Mouse (Mus musculus) T-helper 1 cell (primary cell): ENCODE results near the gene Fgfrl1.

Experiments
- in situ Hi-C: fragments of 300-600 bp; cut with MboI, MseI; formaldehyde crosslinking; loops from one replicate; pipeline ENCODE4 v1.15.1; 2025; ENCODE audit warnings: high pct_unique_total_duplicates

Gene Fgfrl1

DNA sequence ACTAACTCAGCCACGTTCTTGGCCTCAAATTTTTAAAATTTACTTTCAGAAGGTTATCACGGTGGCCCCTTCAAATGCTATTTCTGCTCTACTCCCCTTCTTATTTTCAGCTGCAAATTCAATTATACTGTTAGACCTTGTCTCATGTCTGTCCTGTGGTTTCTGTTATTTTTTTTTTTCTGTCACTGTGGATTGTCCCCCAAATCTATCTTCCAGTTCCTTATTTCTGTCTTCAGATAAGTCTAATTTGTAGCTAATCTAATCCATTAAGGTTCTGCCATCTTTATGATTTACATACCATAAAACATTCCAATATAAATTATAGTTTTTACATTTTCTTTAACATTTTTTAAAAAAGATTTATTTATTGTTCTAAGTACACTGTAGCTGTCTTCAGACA lies 24.8 kb upstream of the Fgfrl1 start:
- in situ Hi-C loops, result no loop called here

DNA sequence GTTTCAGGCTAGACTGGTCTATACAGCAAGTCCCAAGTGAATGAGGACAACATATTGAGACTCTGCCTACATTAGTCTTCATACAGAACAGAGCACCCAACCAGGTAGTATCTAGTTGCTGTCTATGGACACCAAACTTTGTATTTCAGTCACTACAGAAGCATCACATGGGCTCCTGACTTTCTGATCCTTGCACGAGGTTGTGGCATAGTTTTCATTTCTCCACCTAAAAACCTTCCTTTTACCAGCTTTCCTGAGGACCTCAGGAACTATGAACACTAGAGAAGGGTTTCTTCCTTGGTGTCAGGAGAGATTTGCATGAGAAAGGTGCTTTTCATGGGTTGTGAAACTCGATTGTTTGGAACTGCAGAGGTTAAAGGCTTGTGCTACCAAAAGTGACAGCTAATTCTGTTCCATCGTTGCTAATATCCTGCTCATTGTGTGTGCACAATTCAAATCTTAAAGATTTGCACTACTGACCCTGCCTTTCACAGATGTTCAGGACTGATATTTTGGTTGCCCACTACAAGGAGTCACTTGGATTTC lies 23.7 kb upstream of the Fgfrl1 start:
- in situ Hi-C loops, result no loop called here

DNA sequence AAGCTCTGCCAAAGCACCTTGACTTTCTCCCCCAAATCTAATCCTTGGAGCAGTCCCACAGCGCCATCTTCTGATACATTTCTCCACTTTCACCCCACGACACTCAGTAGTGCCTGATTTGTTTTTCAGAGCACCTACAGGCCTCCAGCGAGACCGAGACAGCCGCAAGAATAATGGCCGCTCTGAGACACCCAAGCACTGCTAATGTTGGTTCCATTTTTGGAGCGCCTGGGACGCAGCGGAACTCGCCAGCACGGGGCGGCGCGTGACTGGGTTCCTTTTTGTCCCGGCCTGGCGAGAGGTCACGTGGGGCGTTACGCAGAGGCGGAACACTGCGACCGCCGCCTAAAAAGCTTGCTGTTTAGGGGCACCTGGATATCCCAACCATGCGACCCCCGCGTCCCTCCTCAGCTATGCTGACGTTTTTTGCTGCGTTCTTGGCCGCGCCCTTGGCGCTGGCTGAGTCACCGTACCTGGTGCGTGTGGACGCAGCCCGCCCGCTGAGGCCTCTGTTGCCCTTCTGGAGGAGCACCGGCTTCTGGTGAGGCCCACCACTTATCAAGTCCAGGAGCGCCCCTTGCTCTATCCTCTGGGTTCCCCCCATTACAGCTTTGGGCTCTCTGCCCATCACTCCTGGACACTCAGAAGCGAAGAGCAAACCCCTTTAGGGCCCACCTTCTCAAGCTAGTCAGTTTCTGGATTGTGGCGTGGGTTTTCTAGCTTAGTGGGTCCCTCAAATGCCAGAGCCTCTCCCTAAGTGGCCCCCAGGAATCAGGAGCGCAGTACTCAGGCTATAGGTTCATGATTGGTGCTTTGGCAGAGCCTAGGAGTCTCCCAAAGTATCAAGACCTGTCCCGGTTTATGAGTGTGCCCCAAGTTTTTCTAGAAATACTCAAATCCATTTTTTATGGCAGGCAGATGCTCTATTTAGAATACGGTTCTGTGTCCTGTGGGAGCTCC lies 22.9 kb upstream of the Fgfrl1 start, which contains the start of gene Dgkq:
Gene Dgkq, minus strand, starts transcription at position 696 of the 960 bp plus-strand sequence.
- in situ Hi-C loops, result no loop called here

DNA sequence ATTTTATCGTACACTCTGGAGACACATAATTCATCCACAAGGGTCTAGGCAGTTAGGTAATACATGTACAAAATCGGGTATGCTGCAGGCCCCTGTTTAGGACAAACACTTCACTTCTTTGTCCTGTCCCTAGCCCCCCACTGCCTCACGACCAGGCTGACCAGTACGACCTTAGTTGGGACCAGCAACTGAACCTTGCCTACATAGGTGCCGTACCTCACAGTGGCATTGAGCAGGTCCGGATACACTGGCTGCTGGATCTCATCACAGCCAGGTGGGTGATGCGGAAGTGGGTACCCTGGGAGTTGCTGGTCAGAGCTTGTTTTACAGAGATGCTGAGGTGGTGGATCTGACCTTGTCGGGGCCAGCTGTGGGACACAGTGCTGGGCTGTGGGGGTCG lies 22.2 kb upstream of the Fgfrl1 start:
- in situ Hi-C loops, result no loop called here

DNA sequence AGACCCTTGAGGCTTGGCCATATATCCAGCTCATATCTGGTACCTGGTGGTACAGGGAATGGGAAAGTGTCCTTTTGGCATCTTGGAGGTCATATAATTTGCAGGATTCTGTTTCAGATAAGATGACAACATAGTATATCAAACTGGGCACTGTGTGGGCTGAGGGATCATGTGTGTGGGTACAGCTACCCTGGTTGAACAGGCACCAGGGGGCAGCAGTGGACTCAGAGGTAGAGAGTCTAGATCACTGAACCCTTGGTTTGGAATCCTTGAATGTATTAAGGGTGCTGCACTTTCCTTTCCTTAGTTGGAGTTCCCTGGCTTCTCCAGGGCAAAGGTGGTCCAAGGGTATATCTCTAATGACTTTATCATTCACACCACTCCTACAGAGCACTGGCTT lies 21.4 kb upstream of the Fgfrl1 start:
- in situ Hi-C loops, result no loop called here

DNA sequence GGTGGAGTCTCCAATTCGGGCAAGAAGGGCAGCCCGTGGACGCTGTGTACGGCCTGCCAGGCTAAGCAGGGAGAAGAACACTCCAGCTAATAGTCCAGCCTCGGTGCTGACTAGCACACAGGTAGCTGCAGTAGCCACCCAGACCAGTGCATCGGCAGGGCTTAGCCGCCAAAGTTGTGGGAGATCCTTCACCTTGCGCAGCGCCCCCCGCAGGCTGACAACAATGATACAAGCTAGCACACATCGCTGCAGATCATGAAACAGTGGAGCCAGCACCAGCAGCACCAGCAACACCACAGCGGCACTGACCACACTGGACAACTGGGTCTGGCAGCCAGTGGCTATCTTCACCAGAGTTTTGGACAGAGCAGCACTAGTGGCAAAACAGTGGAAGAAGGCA lies 20.4 kb upstream of the Fgfrl1 start:
- in situ Hi-C loops, result no loop called here

DNA sequence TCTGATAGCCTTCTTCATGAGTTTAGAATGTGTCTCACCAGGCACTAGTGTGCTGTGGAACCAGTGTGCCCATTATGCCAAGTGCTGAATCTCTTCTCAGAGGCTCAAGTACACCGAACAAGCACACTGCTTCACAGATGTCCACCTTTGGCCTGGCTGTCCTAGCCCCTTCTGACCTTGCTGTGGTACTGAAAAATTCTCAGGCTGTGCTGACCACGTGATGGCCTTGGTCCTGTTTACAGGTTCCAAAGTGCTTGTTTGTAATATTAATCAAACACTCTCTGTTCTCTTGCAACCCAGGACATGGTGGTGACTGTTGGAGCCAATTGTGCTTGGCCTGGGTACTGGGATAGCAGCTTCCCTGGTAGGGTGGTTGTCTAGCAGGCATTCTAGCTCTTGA lies 17.6 kb upstream of the Fgfrl1 start:
- in situ Hi-C loops, result no loop called here

DNA sequence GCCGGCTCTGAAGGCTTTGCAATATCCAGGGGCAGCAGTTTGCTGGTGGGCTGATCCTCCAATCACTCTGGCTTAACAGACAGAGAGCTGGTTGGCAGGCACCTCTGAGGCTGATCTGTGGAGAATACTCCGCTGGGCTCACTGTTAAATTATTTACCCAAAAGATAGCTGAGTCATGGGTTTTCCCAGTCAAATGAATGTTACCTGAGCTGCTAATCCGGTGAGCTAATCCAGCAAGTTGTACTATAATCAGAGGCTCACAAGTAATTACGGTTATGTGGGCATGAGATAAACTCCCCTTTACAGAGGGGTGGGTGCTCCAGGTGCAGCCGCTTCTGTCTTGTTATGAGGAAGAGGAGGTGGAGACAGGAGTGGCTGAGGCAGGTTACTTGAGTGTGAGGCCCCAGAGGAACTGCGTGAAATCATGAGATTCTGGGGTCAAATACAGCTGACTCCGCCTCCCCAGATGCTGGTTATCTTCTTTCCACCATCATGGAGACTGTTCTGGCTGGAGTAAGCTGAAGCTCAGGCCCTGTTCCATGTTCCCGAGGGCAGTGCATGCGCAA lies 16.8 kb upstream of the Fgfrl1 start, which contains the start of gene Slc26a1:
Gene Slc26a1, minus strand, starts transcription at position 319 of the 566 bp plus-strand sequence.
- in situ Hi-C loops, result no loop called here

DNA sequence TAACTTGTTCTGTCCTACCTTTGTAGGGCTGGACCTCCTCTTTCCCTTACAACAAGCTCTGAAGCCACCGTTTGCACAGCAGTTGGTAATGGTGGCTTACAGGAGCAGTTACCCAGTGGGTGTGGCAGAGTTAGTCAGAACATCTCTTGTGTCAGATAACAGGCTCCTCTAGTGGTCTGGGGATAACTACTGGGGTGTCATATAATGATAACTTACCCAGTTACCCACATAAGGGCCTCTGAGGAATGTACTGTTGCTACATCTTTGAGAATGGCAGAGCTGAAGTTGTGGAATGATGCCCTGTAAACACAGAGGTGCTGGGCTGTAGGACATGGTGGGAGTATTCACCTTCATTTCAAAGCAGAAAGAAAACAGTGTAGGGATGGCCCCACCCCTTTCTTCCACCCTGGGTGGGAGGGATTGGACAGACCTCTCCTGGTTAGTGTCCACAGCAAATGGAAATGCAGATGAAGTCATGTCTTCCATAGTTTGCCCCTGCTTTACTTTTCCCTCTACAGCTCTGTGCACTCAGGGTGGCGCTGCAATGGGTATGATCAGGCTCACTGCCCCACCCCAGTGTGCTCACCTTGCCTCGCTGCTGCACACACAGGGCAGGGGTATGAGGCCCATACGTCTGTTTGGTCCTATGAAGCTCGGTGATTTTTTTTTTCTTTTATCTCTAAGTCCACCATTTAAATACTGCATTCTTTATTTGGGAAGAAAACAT lies 15.2 kb upstream of the Fgfrl1 start:
- in situ Hi-C loops, result no loop called here

DNA sequence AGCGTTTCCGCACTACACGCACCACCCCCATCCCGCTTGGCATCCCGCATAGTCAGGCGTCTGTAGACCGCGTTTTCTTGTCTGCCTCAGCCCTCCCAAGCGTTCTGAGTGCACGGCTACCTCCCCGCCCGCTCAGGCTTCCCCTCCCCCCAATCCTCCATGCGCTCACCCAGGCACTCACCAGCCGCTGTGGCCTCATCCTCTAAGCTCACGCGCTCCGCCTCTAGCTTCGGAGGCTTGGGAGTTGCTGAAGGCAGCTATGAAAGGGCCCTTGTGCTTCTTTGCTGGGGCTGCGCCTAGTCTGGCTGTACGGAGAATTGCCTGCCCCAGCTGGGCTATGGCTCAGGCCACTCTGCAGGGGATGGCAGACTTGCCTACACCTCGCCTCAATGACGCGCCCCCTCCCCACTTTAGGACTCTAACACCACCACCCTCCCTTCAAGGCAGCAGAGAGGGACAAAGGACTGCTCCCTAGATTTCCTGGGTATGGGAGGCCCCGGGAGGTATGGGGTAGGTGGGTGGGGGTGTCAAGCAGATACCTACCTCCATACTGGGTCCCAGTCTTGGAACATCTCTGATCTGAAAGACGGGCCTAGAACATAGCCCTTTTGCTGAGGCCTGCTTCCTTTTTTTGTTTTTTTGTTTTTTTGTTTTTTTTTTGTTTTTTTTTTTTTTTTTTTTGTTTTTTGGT lies 14.4 kb upstream of the Fgfrl1 start:
- in situ Hi-C loops, result no loop called here

DNA sequence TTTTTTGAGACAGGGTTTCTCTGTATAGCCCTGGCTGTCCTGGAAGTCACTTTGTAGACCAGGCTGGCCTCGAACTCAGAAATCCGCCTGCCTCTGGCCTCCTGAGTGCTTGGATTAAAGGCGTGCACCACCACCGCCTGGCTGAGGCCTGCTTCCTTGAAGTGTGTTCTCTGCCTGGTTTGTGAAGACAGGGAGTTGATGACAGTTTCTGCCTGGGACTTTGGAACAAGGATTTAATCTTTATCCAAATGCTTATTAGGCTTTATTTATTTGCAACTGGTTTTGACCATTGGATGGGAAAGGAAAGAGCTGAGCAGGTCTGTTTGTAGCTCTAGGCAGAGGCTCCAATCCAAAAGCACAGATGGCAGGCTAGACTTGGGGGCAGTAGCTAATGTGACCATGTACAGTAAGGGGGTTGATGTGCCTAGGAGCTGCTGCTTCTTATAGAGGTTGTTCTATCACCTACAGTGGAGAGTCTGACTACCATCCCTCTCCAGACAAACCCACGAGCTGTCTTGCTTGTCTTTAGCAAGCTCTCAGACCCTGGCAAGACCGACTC lies 13.8 kb upstream of the Fgfrl1 start:
- in situ Hi-C loops, result no loop called here

DNA sequence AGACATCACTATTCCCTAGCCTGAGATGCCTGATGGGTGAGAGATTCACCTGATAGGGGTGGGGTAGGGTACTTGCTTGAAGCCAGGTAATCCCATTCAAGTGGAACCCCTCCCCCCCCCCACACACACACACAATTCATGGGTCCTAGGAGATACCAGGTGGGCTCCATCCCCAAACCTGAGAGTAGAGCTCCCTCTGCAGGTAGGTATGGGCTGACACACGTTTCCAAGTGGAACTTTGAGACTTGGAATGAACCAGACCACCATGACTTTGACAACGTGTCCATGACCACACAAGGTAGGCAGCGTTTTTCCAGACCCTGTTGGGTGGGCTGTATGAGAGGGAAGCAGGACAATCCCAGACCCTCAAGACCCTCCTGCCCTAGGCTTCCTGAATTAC lies 12.3 kb upstream of the Fgfrl1 start:
- in situ Hi-C loops, result no loop called here

DNA sequence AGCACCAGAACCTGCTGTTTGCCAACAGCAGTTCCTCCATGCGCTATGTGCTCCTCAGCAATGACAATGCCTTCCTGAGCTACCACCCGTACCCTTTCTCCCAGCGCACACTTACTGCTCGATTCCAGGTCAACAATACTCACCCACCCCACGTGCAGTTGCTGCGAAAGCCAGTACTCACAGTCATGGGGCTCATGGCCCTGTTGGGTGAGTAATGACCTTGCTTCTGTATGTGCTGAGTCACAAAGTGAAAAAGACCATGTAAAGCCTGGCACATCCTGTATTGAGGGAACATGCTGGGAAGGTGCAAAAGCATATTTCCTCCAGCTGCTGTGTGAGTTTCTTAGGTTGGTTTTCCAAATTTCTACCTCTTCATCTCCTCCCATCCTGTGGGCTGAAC lies 11.3 kb upstream of the Fgfrl1 start:
- in situ Hi-C loops, result no loop called here

DNA sequence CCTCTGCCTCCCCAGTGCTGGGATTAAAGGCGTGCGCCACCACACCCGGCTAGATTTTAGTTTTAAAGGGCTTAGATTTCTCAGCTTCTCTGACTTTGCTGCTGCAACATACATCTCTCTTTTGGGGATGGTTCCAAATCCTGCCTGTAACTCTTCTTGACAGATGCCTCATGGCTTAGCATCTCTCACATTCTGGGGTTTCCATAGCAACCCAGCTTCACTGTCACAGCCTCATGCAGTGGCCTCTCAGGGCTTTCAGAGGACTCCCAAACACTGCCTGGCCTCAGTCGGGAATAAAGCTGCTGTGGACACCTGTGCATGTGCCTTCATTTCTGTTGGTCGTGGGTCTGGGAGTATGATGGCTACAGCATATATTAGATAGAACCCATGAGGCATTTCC lies 3.1 kb upstream of the Fgfrl1 start:
- in situ Hi-C loops, result no loop called here

DNA sequence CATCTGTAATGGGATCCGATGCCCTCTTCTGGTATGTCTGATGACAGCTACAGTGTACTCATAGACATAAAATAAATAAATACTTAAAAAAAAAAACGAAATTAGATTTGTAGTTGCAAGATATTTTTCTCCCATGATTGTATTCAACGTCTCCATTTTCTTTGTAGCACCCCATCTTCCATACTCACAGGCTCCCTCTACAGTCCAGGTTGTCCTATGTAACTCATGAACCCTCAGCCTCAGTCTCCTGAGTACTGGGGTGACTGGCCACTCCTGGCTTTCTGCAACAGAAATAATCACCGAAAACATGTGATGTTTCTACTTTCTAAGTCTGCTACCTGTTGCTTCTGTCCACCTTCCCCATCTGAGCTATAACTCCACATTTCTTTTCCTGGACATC lies 1.0 kb upstream of the Fgfrl1 start:
- in situ Hi-C loops, result no loop called here

DNA sequence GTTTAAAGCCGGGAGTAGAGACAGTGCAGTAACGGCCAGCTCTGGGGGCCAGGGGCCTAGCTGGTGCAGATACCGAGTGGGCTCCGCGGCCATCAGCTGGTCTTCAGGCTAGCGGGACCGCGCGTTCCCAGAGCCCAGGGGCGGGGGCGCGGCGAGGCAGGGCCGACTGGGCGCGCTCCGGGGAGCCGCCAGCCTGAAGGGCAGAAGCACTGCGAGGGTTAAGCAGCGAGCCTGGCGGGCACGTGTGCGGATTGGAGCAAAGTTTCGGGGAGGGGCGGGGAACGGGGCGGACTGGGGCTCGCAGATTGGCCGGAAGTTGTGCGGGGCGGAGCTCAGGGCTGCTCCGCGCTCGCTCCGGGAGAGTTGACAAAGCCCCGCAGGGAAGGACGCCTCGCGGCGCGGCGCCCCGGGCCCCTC lies 1.7 kb downstream of the Fgfrl1 start:
- in situ Hi-C loops, result no loop called here

DNA sequence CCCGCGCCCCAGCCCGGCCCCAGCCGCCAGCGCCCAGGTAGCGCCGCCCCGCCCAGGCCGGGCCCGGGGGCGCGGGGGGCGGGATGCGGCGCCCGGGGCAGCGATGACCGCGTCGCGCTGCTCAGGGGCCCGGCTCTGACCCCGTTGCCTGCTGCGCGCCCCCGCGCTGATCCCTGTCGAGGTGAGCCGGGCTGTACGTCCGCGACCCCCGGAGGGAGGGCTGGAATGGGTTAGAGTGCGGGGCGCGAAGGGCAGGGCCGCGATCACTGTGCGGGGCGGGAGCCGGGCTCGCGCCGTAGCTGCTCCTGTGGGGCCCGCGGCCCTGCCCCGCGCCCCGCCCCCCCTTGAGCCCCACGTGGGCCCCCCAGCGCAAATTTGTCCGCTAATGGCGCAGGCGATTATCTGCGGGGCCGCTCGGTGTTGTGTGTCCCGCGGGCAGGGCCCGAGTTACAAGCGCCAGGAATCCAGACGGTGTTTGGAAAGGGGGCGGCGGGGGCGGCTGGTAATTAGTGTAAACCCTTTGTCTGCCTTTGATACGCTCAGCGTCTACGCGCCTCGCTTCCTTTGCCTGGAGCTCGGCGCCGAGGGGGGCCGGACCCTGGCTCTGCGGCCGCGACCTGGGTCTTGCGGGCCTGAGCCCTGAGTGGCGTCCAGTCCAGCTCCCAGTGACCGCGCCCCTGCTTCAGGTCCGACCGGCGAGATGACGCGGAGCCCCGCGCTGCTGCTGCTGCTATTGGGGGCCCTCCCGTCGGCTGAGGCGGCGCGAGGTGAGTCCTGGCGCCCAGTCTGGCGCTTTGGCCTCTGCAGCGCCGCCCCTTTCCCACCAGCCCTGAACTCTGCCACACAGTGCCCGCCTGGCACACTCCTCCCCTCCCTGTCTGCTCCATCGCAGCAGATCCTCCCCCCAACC lies 2.4 kb downstream of the Fgfrl1 start:
- in situ Hi-C loops, result no loop called here

DNA sequence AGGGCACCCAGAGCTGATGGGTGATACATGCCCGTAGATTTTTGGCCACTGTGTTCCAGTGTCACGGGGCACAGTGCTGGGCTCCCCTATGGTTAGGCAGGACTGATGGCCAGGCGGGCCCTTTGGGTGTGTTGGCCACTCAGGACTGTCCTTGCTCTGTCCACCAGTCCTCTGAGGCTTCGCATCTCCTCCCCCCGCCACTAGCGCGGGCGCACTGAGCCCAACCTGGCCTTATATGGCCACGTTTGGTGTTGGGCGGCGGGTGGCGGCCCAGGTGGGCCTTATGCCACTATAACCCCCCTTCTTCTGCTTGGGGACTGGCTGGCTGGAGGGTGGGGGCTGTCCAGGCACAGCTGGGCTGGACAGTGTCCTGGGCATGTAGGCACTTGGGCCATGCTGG lies 3.7 kb downstream of the Fgfrl1 start:
- in situ Hi-C loops, result no loop called here

DNA sequence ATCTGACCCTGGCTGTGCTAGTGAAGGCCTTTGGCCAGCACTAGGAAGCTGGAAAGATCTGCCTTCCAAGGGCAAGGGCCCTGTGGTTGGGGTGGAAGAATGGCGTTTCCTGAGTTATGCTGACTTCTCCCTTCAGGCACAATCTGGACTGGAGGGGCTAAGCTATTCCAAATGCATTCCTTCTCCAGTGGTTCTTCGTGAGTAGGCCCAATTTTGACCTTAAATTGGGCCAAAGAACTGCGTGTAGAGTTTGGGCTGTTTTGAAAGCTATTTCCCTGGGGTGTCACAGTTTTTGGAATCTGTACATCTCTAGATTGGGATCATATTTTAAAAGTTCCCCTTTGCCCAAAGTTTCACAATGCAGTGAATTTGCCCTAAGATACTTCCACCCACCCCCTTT lies 4.4 kb downstream of the Fgfrl1 start:
- in situ Hi-C loops, result no loop called here

DNA sequence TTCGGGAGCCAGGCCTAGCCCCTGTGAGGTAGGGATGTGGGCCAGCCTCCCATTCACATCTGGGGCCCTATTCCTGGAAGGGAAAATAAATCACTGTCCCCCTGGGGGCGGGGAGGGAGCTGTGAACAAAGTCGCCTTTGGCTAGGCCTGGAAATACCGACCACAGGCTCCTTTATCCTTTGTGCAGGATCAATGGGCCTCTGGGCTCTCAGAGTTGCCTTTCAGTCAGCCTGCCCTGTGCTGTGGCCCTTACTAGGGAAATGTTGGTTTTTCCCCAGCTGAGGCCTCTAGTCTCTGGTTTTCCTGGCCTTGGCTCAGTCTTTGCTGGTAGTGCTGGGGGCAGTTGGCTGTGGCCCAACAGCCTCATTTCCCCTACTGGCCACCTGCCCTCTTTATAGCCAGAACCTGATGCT lies 5.2 kb downstream of the Fgfrl1 start:
- in situ Hi-C loops, result no loop called here
